Mouse (Mus musculus) frontal cortex, postnatal 25 days (tissue): ENCODE measurements around the gene Orc2.

Experiments
- DNase-seq, 2 experiments: peaks; one replicate each; pipeline ENCODE4 v3.0.0; 2022; ENCODE audit warnings: low spot score in 2 of 2

Gene Orc2

DNA sequence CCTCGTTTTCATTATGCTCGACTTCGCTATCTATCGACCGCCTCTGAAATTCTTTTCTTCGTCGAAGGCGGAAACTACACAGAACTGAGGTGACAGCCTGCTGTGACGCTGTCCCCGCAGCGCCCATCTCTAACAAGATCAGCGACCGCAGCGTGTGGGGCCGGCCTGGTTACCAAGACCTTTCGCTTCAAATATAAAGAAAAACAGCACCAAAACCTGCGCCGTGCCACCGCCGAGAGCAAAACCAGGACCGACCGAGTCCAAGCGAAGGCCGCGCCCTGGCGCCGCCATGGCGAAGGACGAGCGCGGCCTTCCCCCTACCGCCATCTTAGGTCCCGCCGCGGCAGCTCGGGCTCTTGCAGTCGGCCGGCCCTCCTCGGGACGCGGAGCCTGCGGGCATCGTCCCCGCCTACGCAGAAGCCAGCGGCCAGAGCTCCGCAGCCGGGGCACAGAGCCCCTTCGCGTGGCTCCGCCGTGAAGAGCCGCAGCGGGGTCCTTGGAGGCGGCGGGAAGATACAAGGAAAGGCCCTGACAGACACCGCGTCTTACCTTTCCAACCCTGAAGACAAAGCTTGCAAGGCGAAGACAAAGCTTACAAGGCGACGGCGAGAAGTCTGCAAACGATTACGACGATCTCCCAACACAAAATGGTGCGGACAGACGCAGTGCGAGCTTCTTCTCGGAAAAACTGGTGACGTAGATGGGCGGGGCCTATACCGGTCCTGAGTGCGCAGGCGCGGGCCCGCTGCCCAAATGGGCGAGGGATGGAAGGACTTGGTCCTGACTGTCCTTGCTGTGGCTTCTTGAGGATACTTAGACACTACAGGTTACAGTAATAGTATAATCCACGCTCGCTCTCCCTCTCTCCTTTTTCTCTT is 81.3 kb downstream of the Orc2 start, which contains the start of gene Clk1:
Gene Clk1, minus strand, starts transcription at position 696 of the 878 bp plus-strand sequence.
- peak; percentile 93 to 95 for DNase-seq

DNA sequence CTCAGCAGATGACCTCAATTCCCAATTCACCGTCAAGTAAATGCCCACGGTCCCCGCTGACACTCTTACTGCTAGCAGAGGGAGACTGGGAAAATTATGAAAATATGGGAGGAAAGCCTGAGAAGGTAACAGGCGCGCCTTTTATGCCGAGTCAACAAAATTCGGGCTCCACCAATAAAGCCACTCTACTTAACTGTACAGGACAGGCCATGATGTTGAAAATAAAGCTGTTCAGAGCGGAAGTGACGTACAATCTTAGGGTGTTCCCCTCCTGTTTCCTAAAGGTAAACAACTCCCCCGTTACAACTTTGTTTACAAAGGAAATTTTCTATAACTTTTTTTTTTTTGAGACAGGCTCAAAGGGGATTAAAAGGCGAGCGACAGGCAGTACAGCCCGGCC is 82.0 kb downstream of the Orc2 start:
- no peak for DNase-seq

DNA sequence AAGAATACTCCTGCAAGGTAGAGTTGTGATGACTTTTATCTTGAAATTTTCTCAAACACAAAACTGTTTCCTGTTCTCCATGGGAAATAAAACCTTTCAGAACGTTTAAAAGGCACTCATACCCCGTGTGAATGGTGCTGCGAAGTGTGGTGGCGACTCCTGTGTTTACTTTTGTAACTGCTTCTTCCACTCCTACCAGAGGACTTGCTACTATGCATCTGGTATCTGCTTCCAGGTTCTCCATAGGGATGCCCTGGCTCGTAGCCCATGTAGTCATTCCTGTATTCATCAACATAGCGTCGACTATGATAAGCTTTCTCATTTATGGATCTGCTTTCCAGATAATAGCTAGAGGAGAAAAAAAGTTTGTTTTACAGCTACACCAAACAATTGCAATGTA is 83.9 kb downstream of the Orc2 start:
- no peak for DNase-seq

DNA sequence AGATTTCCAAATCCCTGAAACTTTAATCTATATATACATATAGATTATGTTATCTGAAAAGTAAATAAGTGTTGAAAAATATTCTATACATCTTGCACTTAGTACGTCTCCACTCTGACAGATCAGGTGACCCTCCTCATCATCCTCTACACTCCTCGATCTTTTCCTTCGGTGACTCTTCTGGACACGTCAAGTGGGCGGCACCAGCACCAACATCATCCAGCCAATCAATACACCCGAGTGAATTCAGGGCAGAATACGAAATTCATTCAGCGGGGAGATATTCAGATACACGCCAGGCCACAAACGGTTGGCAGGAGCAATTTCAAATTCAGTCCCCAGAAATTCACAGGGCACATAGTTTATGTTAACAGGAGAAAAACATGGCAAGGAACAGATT is 84.9 kb downstream of the Orc2 start:
- no peak for DNase-seq

DNA sequence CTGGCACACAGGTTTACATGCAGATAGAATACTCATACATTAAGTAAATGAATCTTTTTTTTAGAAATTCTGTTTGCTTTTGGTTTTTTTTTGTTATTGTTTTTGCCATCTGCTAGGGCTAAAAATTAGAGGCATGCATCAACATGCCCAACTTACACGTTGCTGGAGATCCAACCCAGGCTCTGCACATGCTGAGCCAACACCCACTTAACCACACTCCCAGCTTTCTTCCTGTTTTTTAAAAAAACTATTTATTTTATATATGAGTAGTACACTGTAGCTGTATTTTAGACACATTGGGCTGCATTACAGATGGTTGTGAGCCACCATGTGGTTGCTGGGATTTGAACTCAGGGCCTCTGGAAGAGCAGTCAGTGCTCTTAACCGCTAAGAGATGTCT is 88.9 kb downstream of the Orc2 start:
- no peak for DNase-seq

DNA sequence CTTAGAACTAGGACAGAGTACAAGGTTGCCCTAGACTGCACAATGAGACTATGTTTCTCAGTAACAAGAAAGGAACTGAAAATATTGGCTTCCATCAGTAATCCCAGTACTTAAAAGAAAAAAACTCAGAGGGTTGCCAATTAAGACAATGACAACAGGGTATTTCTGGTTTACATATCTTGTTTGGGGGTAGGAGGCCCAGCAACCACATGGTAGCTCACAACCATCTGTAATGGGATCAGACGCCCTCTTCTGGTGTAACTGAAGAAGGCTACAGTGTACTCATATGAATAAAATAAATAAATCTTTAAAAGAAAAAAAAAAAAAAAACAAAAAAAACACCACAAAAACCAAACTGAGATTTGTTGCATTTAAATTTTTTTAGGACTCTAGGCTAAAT is 89.5 kb downstream of the Orc2 start:
- no peak for DNase-seq
